Mouse (Mus musculus) small intestine, adult 2 months (tissue): ENCODE results near the gene Dnajb11.

Experiments used
- CTCF ChIP-seq: fragments of 200-500 bp; IDR thresholded peaks from 2 replicates; pipeline ENCODE4 v1.5.1; 2012; ENCODE audit warnings: low read depth, mild to moderate bottlenecking, control low read depth, inconsistent platforms, low read length, moderate library complexity, mixed read lengths; ENCODE audit not compliant: insufficient replicate concordance, insufficient read length; ENCODE audit errors: extremely low read depth
- POLR2A ChIP-seq: fragments of 200-500 bp; IDR thresholded peaks from 2 replicates; pipeline ENCODE4 v1.6.1; 2012; ENCODE audit warnings: low read depth, mild to moderate bottlenecking, control low read depth, inconsistent platforms, low read length, moderate library complexity

GRCm38 (mm10) chr16:22889716-22890115 lies 32.1 kb downstream of the Dnajb11 start:
- TF ChIP-seq POLR2A (no peak), CTCF (no peak)
